Mouse (Mus musculus): ENCODE results near the gene Eps8l2. TPM values are rescaled to one million over a fixed set of nuclear protein-coding genes. Genes with fewer than 3 reads are reported as not detected.

Eps8l2 gene
- polyA plus RNA-seq, 1 experiment from 2014 or later = 2.5 TPM

DNA sequence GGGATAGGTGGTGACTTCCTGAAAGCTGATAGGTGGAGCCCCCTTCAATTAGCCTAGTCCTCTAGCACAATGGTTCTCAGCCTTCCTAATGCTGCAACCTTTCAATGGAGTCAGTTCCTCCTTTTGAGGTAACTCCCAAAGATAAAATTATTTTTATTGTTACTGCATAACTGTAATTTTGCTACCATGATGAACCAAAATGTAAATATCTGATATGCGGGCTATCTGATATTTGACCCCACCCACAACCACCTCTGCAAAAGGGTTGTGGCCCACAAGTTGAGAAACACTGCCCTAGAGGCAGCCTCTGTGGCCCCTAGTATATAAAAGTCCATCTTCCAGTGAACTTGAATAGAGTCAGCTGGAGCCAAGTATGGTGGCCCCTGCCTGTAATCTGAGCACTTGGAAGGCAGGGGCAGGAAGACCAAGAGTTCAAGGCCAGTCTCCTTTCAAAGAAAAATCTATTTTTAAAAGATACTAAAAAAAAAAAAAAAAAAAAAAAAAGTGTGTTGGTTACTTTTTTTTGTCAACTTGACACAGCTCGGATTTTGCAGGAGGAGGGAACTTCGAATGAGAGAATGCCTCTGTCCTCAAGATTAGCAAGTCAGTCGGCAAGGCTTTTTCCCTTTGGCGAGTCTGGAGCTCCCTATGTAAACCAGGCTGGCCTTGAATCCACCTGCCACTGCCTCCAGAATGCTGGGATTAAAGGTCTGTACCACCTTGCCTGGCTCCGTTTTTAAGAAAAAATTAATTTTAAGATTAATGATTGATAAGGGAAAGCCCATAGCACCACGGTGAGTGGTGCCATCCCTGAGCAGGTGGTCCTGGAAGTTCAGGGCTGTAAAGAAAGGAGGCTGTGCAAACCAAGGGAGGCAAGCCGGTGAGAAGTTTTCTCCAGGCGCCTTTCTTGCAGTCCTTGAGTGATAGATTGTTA, 51.9 kb downstream of the Eps8l2 start:
- H3K4me2 ChIP-seq (ENCODE audit: low read length) = no peak overlapping the region
- 60% methylated on average over 9 of the region's 9 CpGs for WGBS
- no peak overlapping the region for H3K4me3 ChIP-seq (ENCODE audit: low read length)
- no peaks in the 10 kb centered on the region for H3K27me3 ChIP-seq (replicated peaks; ENCODE audit: control insufficient read depth, insufficient read depth, low read length)
- H3K27ac ChIP-seq (ENCODE audit: low read depth, low read length) = no peak overlapping the region
- no peaks in the 10 kb centered on the region for H3K36me3 ChIP-seq (ENCODE audit: control insufficient read depth, insufficient read depth, low read length)
- ATAC-seq = no peak
- H3K4me1 ChIP-seq (ENCODE audit: control insufficient read depth, insufficient read depth, low read depth, low read length) = peaks cover 13% of the 10 kb centered on the region
- no peaks in the 10 kb centered on the region for H3K9me3 ChIP-seq (ENCODE audit: control insufficient read depth, low read length)
- H3K9ac ChIP-seq (ENCODE audit: low read depth, low read length) = no peak overlapping the region

DNA sequence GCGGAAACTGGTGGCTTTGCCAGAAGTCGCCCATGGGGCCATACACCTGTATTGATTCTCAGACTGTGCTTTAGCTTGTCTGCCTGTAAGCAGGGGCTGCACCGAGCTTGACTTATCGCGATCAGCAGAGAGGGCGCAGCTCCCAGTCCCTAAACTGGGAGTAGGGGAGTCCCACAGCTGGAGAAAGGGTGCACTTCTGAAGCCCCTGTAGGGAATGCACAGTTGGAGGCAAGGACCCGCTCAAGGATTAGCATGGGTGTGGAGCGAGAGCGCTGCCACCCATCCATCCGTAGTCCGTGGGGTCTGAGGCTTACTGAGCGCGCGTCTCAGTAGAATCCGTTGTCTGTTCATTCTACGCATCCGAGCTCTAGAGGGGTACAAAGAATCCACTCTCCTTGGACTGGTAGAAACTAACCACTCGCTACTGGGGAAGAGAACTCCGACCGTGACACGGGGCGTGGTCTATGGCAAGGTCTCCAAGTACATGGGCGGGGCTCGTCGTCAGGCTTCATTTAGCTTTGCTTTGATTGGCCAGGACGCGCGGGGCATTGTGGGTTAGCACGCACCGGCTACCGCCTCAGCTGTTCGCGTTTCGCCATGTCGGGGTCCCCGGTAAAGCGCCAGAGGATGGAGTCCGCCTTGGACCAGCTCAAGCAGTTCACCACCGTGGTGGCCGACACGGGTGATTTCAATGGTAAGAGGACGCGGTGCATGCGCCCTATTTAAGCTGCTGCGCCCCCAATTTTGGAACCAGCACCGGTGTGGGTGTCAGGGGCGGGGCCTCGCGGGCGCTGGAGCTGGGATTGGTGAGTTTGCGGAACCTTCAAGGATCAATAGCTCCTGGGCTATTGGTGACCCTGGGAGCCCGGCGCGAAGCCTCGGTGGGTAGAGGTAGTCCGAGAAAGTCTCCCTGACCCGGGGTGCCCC, 53.2 kb downstream of the Eps8l2 start, which contains the start of gene Taldo1:
Gene Taldo1, plus strand, starts transcription at position 575 of the 927 bp plus-strand sequence.
- Histone ChIP-seq H3K27ac (ENCODE audit: low read depth, low read length) (peak within 1 kb of the TSS; percentile 85), H3K36me3 (ENCODE audit: control insufficient read depth, insufficient read depth, low read length) (0 out of 2 replicates have a peak, but pooled peaks cover 4% of the 10 kb centered on the region), H3K9ac (ENCODE audit: low read depth, low read length) (peak within 1 kb of the TSS; percentile 78), H3K4me2 (ENCODE audit: low read length) (peak within 1 kb of the TSS; percentile 94), H3K9me3 (ENCODE audit: control insufficient read depth, low read length) (no peaks in the 10 kb centered on the region), H3K4me3 (ENCODE audit: low read length) (peak within 1 kb of the TSS; percentile 79), H3K4me1 (ENCODE audit: control insufficient read depth, insufficient read depth, low read depth, low read length) (peaks cover 13% of the 10 kb centered on the region), H3K27me3 (replicated peaks; ENCODE audit: control insufficient read depth, insufficient read depth, low read length) (no peaks in the 10 kb centered on the region)
- under 1% methylated on average over 57 of the region's 57 CpGs for WGBS
- peak; percentile 95 for ATAC-seq

DNA sequence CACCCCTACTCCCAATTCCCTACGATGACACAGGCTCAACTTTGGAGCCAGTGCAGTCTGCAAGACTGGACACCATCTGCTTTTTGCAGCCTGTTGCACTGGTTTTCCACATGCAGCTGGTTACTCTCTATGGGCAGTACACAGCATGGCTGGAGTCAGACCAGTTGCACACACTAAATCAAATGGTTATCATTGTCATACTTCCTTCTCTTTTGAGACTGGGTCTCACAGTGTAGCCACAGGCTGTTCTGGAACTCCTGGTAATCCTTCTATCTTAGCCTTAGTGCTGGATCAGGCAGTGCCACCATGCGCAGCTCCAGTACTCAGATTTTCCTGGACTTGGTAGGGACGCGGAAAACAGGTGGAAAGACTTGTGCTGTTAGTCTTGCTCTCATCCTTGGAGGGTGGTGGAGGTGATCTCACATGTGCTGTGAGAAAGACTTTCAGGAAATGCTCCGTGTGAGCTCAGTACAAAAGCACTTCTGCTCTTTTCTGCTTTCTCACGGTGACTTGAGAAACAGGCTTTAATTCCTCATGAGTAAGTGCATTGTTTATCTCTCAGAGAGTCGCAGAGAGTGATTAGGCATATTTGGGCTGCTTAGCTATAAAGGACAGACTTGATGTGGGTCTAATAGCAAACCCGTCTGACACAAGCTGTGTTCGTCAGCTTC, 54.0 kb downstream of the Eps8l2 start:
- peak overlapping the region; percentile 85 for H3K27ac ChIP-seq (ENCODE audit: low read depth, low read length)
- no peaks in the 10 kb centered on the region for H3K9me3 ChIP-seq (ENCODE audit: control insufficient read depth, low read length)
- H3K4me3 ChIP-seq (ENCODE audit: low read length) = peak overlapping the region; percentile 79
- peak; percentile 55; the same call in 1 of the 2 replicates for ATAC-seq
- WGBS = 26% methylated on average over 9 of the region's 9 CpGs
- no peaks in the 10 kb centered on the region for H3K27me3 ChIP-seq (replicated peaks; ENCODE audit: control insufficient read depth, insufficient read depth, low read length)
- peaks cover 13% of the 10 kb centered on the region for H3K4me1 ChIP-seq (ENCODE audit: control insufficient read depth, insufficient read depth, low read depth, low read length)
- peak overlapping the region; percentile 78 for H3K9ac ChIP-seq (ENCODE audit: low read depth, low read length)
- 0 out of 2 replicates have a peak, but pooled peaks cover 4% of the 10 kb centered on the region for H3K36me3 ChIP-seq (ENCODE audit: control insufficient read depth, insufficient read depth, low read length)
- peak overlapping the region; percentile 94 for H3K4me2 ChIP-seq (ENCODE audit: low read length)

DNA sequence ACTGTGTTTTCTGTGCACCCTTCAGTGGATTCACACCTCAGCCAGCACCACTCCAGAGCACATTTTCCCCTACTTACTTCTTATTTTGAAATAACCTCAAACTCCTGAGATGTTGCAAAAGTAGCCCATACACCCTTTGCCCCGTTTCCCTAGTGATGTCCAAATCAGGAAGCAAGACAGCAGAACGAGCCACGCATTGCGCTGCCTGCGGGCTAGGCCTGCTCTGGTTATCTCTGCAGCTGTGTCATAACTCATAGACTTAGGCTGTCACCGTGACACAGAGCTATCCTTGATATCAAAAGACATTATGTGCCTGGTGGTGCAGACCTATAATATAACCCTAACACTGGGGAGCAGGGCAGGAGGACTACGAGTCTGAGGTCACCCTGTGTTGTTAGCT, 55.5 kb downstream of the Eps8l2 start:
- H3K4me1 ChIP-seq (ENCODE audit: control insufficient read depth, insufficient read depth, low read depth, low read length) = peaks cover 13% of the 10 kb centered on the region
- H3K27me3 ChIP-seq (replicated peaks; ENCODE audit: control insufficient read depth, insufficient read depth, low read length) = no peaks in the 10 kb centered on the region
- no peak for ATAC-seq
- H3K9me3 ChIP-seq (ENCODE audit: control insufficient read depth, low read length) = no peaks in the 10 kb centered on the region
- H3K27ac ChIP-seq (ENCODE audit: low read depth, low read length) = no peak overlapping the region
- H3K4me3 ChIP-seq (ENCODE audit: low read length) = no peak overlapping the region
- H3K36me3 ChIP-seq (ENCODE audit: control insufficient read depth, insufficient read depth, low read length) = peaks cover 14% of the 10 kb centered on the region
- no peak overlapping the region for H3K9ac ChIP-seq (ENCODE audit: low read depth, low read length)
- H3K4me2 ChIP-seq (ENCODE audit: low read length) = no peak overlapping the region
- 89% methylated on average over 7 of the region's 7 CpGs for WGBS

DNA sequence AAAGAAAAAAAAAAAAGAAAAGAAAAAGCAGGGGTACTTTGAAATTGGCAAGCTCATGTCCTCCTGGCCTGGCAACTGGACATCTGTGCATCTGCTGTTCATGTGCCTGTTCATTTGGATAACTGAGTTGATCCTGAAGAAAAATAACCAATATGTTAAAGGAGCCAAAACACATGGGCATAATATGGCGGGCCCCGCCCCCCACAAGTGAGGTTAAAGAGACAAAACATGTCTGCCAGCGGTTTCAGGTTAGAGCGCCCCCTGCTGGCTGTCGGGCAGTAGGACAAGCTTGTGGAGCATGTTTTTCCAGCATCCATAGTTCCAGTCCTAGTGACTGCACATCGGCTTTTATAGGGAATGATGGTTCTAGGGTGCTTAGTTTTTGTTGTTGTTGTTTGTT, 56.1 kb downstream of the Eps8l2 start:
- H3K27me3 ChIP-seq (replicated peaks; ENCODE audit: control insufficient read depth, insufficient read depth, low read length) = no peaks in the 10 kb centered on the region

DNA sequence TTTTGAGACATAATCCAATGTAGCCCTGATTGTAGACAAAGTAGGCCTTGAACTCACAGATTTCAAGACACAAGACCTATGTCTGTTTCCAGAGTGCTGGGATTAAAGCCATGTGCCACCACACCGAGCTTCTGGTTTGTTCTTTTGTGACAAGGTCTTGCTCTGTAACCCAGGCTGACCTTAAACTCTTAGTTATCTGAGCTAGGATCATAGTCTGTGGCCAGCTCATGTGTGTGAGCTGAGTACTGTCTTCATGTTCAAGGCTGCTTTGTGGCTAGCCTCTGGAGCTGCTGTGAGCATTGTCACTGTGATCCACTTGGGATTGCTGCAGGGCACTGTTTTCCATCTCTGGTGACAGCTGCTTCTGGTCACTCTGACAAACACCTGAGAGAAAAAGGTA, 56.7 kb downstream of the Eps8l2 start:
- 92% methylated on average over 1 of the region's 1 CpGs for WGBS
- Histone ChIP-seq H3K27me3 (replicated peaks; ENCODE audit: control insufficient read depth, insufficient read depth, low read length) (no peaks in the 10 kb centered on the region), H3K4me3 (ENCODE audit: low read length) (no peak overlapping the region), H3K9ac (ENCODE audit: low read depth, low read length) (no peak overlapping the region), H3K9me3 (ENCODE audit: control insufficient read depth, low read length) (no peaks in the 10 kb centered on the region), H3K36me3 (ENCODE audit: control insufficient read depth, insufficient read depth, low read length) (peaks cover 18% of the 10 kb centered on the region), H3K27ac (ENCODE audit: low read depth, low read length) (no peak overlapping the region), H3K4me1 (ENCODE audit: control insufficient read depth, insufficient read depth, low read depth, low read length) (peaks cover 13% of the 10 kb centered on the region), H3K4me2 (ENCODE audit: low read length) (no peak overlapping the region)
- no peak for ATAC-seq

More for the DNA sequence above, 56.1 kb downstream of the Eps8l2 start:
- H3K4me3 ChIP-seq (ENCODE audit: low read length) = no peak overlapping the region
- H3K9me3 ChIP-seq (ENCODE audit: control insufficient read depth, low read length) = no peaks in the 10 kb centered on the region
- H3K27ac ChIP-seq (ENCODE audit: low read depth, low read length) = no peak overlapping the region
- no peak overlapping the region for H3K9ac ChIP-seq (ENCODE audit: low read depth, low read length)
- 19% methylated on average over 6 of the region's 6 CpGs for WGBS
- peaks cover 17% of the 10 kb centered on the region for H3K36me3 ChIP-seq (ENCODE audit: control insufficient read depth, insufficient read depth, low read length)
- ATAC-seq = no peak
- H3K4me1 ChIP-seq (ENCODE audit: control insufficient read depth, insufficient read depth, low read depth, low read length) = peaks cover 13% of the 10 kb centered on the region
- no peak overlapping the region for H3K4me2 ChIP-seq (ENCODE audit: low read length)

DNA sequence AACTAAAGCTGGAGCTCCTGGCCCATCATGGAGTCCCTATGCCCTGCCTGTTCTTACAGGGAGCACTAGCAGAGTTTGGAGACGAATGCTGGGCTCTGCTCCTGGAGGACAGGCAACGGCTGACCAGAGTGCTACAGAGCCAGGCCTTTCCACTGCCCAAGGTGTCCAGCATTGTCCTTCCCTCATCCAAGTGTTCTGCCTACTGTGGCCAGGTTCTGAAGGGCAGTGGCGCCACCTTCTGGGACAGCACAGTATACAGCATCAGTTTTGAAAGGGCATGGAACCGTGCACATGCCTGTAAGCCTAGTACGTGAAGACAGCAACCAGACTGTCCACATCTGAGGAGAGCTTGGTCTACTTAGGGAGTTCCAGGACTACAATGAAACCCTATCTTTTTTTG, 64.6 kb downstream of the Eps8l2 start:
- H3K4me3 ChIP-seq (ENCODE audit: low read length) = no peak overlapping the region
- H3K27ac ChIP-seq (ENCODE audit: low read depth, low read length) = no peak overlapping the region
- no peaks in the 10 kb centered on the region for H3K4me1 ChIP-seq (ENCODE audit: control insufficient read depth, insufficient read depth, low read depth, low read length)
- H3K9me3 ChIP-seq (ENCODE audit: control insufficient read depth, low read length) = no peaks in the 10 kb centered on the region
- 39% methylated on average over 5 of the region's 5 CpGs for WGBS
- H3K36me3 ChIP-seq (ENCODE audit: control insufficient read depth, insufficient read depth, low read length) = peaks cover 24% of the 10 kb centered on the region
- H3K4me2 ChIP-seq (ENCODE audit: low read length) = no peak overlapping the region
- ATAC-seq = peak; percentile 63; the same call in 1 of the 2 replicates
- no peaks in the 10 kb centered on the region for H3K27me3 ChIP-seq (replicated peaks; ENCODE audit: control insufficient read depth, insufficient read depth, low read length)
- H3K9ac ChIP-seq (ENCODE audit: low read depth, low read length) = no peak overlapping the region

DNA sequence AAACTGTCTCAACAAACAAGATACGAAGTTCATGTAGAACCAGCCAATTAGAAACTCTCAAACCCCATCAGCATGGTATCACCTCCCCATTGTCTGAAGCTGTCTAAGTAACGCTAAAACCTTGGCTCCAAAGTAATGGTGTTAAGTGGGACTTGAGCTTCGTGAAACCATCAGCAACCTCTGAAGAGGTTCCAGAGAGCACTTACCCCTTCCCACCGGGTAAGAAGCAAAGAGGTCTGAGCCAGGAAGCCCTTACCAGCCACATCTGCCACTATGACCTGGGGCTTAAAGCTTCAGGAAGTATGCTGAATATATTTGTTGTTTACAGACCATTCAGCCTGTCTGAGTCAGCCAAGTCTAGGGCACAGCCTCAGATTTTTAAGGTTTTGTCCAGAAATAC, 66.8 kb downstream of the Eps8l2 start:
- 88% methylated on average over 4 of the region's 4 CpGs for whole genome bisulfite sequencing
- peaks cover 21% of the 10 kb centered on the region for H3K36me3 ChIP-seq (ENCODE audit: control insufficient read depth, insufficient read depth, low read length)

More for the DNA sequence above, 66.8 kb downstream of the Eps8l2 start:
- Histone ChIP-seq H3K27me3 (replicated peaks; ENCODE audit: control insufficient read depth, insufficient read depth, low read length) (no peaks in the 10 kb centered on the region), H3K27ac (ENCODE audit: low read depth, low read length) (no peak overlapping the region), H3K4me1 (ENCODE audit: control insufficient read depth, insufficient read depth, low read depth, low read length) (peaks cover 2% of the 10 kb centered on the region; the same call in 1 of the 2 replicates), H3K4me2 (ENCODE audit: low read length) (no peak overlapping the region), H3K4me3 (ENCODE audit: low read length) (no peak overlapping the region), H3K9ac (ENCODE audit: low read depth, low read length) (no peak overlapping the region), H3K9me3 (ENCODE audit: control insufficient read depth, low read length) (no peaks in the 10 kb centered on the region)
- ATAC-seq = no peak

All from hindbrain, embryonic 16.5 days (tissue).